Mouse (Mus musculus): ENCODE results near the gene Rusc1. TPM values are rescaled to one million over a fixed set of nuclear protein-coding genes. Genes with fewer than 3 reads are reported as not detected.

Rusc1 gene
- polyA plus RNA-seq (2012; rRNA removed): 164 and 169 TPM in 2 replicates

GRCm38 (mm10) chr3:89093175-89093574 is at the start of gene Rusc1:
TSS of gene Rusc1 (minus strand) at chr3:89093311.
- H3K4me3 ChIP-seq (replicated peaks; ENCODE audit: insufficient read depth, low read depth, low read length): peak within 1 kb of the TSS; percentile 72
- no peaks in the 10 kb centered on the region for H3K27me3 ChIP-seq (ENCODE audit: control insufficient read depth, insufficient read depth, low read length)
- peak within 1 kb of the TSS; percentile 34 for H3K27ac ChIP-seq (ENCODE audit: insufficient read depth, low read length)
- peak; percentile 96 to 97 for DNase-seq
- peaks cover 7% of the 10 kb centered on the region; the same call in 1 of the 2 replicates for H3K4me1 ChIP-seq (ENCODE audit: control insufficient read depth, insufficient read depth, low read length)
- TF ChIP-seq POLR2A (IDR thresholded peaks at IDR 0.05; ENCODE audit: borderline replicate concordance, insufficient read depth, low read length) (peak; percentile 83), CTCF (IDR thresholded peaks at IDR 0.05; ENCODE audit: borderline replicate concordance, insufficient read depth, low read depth, low read length) (no peak)
- 2% methylated on average over 18 of the region's 18 CpGs for WGBS

DNA sequence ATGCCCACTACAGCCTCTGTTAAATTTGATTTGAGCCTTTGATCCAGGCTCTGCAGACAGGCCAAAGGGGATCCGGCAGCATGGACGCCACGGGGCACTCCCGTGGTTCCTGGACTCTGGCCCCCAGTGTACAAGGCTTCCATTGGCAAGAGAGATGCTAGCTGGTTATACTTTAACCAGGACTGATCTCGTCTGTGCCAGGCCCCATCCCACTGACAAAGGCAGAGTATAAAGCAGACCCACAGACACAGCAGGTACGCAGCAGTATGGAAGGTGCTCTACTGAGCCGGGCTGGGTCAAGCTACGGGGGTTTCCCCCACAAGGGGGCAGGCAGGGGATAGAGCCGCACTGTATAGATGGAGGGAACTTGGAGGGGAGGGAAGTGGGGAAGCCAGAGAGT is 43.3 kb upstream of the Rusc1 start:
- H3K27ac ChIP-seq (ENCODE audit: insufficient read depth, low read length): no peak overlapping the region
- WGBS: 36% methylated on average over 9 of the region's 9 CpGs
- H3K27me3 ChIP-seq (ENCODE audit: control insufficient read depth, insufficient read depth, low read length): no peaks in the 10 kb centered on the region
- peaks cover 3% of the 10 kb centered on the region for H3K4me1 ChIP-seq (ENCODE audit: control insufficient read depth, insufficient read depth, low read length)
- DNase-seq: no peak
- H3K4me3 ChIP-seq (replicated peaks; ENCODE audit: insufficient read depth, low read depth, low read length): no peak overlapping the region
- TF ChIP-seq CTCF (IDR thresholded peaks at IDR 0.05; ENCODE audit: borderline replicate concordance, insufficient read depth, low read depth, low read length) (no peak), POLR2A (IDR thresholded peaks at IDR 0.05; ENCODE audit: borderline replicate concordance, insufficient read depth, low read length) (no peak)

- Histone ChIP-seq H3K27me3 (ENCODE audit: control insufficient read depth, insufficient read depth, low read length) (no peaks in the 10 kb centered on the region), H3K4me3 (replicated peaks; ENCODE audit: insufficient read depth, low read depth, low read length) (no peak within 1 kb of the TSS), H3K27ac (ENCODE audit: insufficient read depth, low read length) (no peak within 1 kb of the TSS), H3K4me1 (ENCODE audit: control insufficient read depth, insufficient read depth, low read length) (peaks cover 3% of the 10 kb centered on the region)
- no peak for DNase-seq
- TF ChIP-seq POLR2A (IDR thresholded peaks at IDR 0.05; ENCODE audit: borderline replicate concordance, insufficient read depth, low read length): no peak
- no peak for TF ChIP-seq CTCF (IDR thresholded peaks at IDR 0.05; ENCODE audit: borderline replicate concordance, insufficient read depth, low read depth, low read length)
- 58% methylated on average over 3 of the region's 3 CpGs for WGBS
Observed at GRCm38 (mm10) chr3:89135958-89136357, 42.8 kb upstream of the Rusc1 start, which contains the start of gene Pklr. TSS of gene Pklr (plus strand) at chr3:89136142.

- 96% methylated on average over 1 of the region's 1 CpGs for WGBS
- Histone ChIP-seq H3K4me3 (replicated peaks; ENCODE audit: insufficient read depth, low read depth, low read length) (no peak overlapping the region), H3K27me3 (ENCODE audit: control insufficient read depth, insufficient read depth, low read length) (no peaks in the 10 kb centered on the region), H3K4me1 (ENCODE audit: control insufficient read depth, insufficient read depth, low read length) (peaks cover 3% of the 10 kb centered on the region), H3K27ac (ENCODE audit: insufficient read depth, low read length) (no peak overlapping the region)
- TF ChIP-seq CTCF (IDR thresholded peaks at IDR 0.05; ENCODE audit: borderline replicate concordance, insufficient read depth, low read depth, low read length): no peak
- no peak for TF ChIP-seq POLR2A (IDR thresholded peaks at IDR 0.05; ENCODE audit: borderline replicate concordance, insufficient read depth, low read length)
- no peak for DNase-seq
Observed at GRCm38 (mm10) chr3:89133752-89134151, 40.6 kb upstream of the Rusc1 start.

DNA sequence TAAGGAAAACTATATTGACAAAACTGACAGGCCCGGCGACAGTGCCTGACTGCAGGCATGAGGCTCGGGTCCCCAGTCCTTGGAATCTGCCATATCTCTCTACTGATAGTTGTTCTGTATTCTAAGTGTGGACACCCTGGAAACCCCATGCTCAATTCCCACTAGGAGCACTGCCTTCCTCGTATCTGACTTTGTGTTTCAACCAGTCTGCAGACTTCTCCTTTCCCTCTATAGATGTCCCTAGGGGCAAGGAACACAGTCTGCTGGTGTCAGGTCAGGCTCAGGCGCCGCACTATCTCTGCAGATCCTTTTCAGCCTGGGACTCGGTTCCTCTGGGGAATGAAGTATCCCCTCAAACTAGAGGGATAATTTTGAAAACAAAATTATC is 39.9 kb upstream of the Rusc1 start:
- no peak for TF ChIP-seq CTCF (IDR thresholded peaks at IDR 0.05; ENCODE audit: borderline replicate concordance, insufficient read depth, low read depth, low read length)
- Histone ChIP-seq H3K4me1 (ENCODE audit: control insufficient read depth, insufficient read depth, low read length) (peaks cover 3% of the 10 kb centered on the region), H3K27me3 (ENCODE audit: control insufficient read depth, insufficient read depth, low read length) (no peaks in the 10 kb centered on the region), H3K4me3 (replicated peaks; ENCODE audit: insufficient read depth, low read depth, low read length) (no peak overlapping the region), H3K27ac (ENCODE audit: insufficient read depth, low read length) (no peak overlapping the region)
- WGBS: 88% methylated on average over 7 of the region's 7 CpGs
- DNase-seq: no peak

GRCm38 (mm10) chr3:89132285-89133062 is 39.4 kb upstream of the Rusc1 start:
- peak overlapping the region; percentile 63 for H3K4me3 ChIP-seq (replicated peaks; ENCODE audit: insufficient read depth, low read depth, low read length)
- 16% methylated on average over 30 of the region's 30 CpGs for WGBS
- DNase-seq: peak; percentile 58 to 66
- H3K27ac ChIP-seq (ENCODE audit: insufficient read depth, low read length): no peak overlapping the region; the same call in 1 of the 2 replicates
- H3K4me1 ChIP-seq (ENCODE audit: control insufficient read depth, insufficient read depth, low read length): peaks cover 3% of the 10 kb centered on the region
- TF ChIP-seq CTCF (IDR thresholded peaks at IDR 0.05; ENCODE audit: borderline replicate concordance, insufficient read depth, low read depth, low read length) (peak; percentile 52), POLR2A (IDR thresholded peaks at IDR 0.05; ENCODE audit: borderline replicate concordance, insufficient read depth, low read length) (no peak)
- H3K27me3 ChIP-seq (ENCODE audit: control insufficient read depth, insufficient read depth, low read length): no peaks in the 10 kb centered on the region

GRCm38 (mm10) chr3:89131816-89132215 is 38.7 kb upstream of the Rusc1 start:
- 17% methylated on average over 4 of the region's 4 CpGs for WGBS
- no peak for DNase-seq
- TF ChIP-seq CTCF (IDR thresholded peaks at IDR 0.05; ENCODE audit: borderline replicate concordance, insufficient read depth, low read depth, low read length) (no peak), POLR2A (IDR thresholded peaks at IDR 0.05; ENCODE audit: borderline replicate concordance, insufficient read depth, low read length) (no peak)
- peaks cover 3% of the 10 kb centered on the region for H3K4me1 ChIP-seq (ENCODE audit: control insufficient read depth, insufficient read depth, low read length)
- no peak overlapping the region for H3K27ac ChIP-seq (ENCODE audit: insufficient read depth, low read length)
- H3K4me3 ChIP-seq (replicated peaks; ENCODE audit: insufficient read depth, low read depth, low read length): peak overlapping the region; percentile 63
- no peaks in the 10 kb centered on the region for H3K27me3 ChIP-seq (ENCODE audit: control insufficient read depth, insufficient read depth, low read length)

DNA sequence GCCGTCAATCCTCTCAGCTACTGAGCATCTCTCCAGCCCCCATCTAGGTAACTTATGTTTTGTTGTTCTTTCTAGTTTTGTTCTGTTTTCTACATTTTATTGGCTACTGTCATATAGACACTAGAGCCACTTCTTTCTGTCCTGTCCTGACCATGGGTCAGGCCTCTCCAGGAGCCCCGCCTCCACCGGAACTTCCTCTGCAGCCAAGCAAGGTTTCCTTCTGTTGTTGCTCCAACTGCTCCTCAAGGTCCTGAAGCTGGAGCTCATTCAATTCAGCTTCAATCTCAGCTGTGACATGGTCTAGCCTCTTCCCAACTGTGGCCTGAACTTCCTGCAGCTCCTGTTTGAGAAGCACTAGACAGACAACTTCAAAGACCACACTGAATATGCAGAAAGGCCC is 36.8 kb upstream of the Rusc1 start:
- no peak for DNase-seq
- 86% methylated on average over 3 of the region's 3 CpGs for whole genome bisulfite sequencing
- H3K27me3 ChIP-seq (ENCODE audit: control insufficient read depth, insufficient read depth, low read length): no peaks in the 10 kb centered on the region
- TF ChIP-seq POLR2A (IDR thresholded peaks at IDR 0.05; ENCODE audit: borderline replicate concordance, insufficient read depth, low read length) (no peak), CTCF (IDR thresholded peaks at IDR 0.05; ENCODE audit: borderline replicate concordance, insufficient read depth, low read depth, low read length) (no peak)
- H3K27ac ChIP-seq (ENCODE audit: insufficient read depth, low read length): no peak overlapping the region
- peaks cover 3% of the 10 kb centered on the region for H3K4me1 ChIP-seq (ENCODE audit: control insufficient read depth, insufficient read depth, low read length)
- no peak overlapping the region for H3K4me3 ChIP-seq (replicated peaks; ENCODE audit: insufficient read depth, low read depth, low read length)
